Mouse (Mus musculus) spleen, adult 2 months (tissue): ENCODE measurements around the gene Sars.

Source experiments
- CTCF ChIP-seq: fragments of 200-500 bp; IDR thresholded peaks from 2 replicates; pipeline ENCODE4 v1.5.1; 2011; ENCODE audit warnings: mild to moderate bottlenecking, inconsistent platforms; ENCODE audit not compliant: insufficient read depth, insufficient read length, insufficient replicate concordance; ENCODE audit errors: extremely low read depth
- POLR2A ChIP-seq: fragments of 200-500 bp; IDR thresholded peaks from 2 replicates; pipeline ENCODE4 v1.6.1; 2011; ENCODE audit warnings: low read depth, low read length, inconsistent platforms

GRCm38 (mm10) chr3:108458866-108459265, 13.9 kb upstream of the Sars start:
- TF ChIP-seq CTCF = peak; percentile 34; the same call in 1 of the 2 replicates
- TF ChIP-seq POLR2A = no peak
